Mouse (Mus musculus) retina, embryonic 14.5 days (tissue): Measurements from ENCODE around the gene Selenot.
"Not testable (repeated sequence)": the region's sequence is repeated elsewhere in the genome, so short reads cannot be mapped to it uniquely, and the experiment has no call there.

ENCODE experiments used
- DNase-seq: peaks from one replicate; pipeline ENCODE4 v3.0.0-alpha.2; 2015; ENCODE audit warnings: low spot score

The Selenot gene

GRCm38 (mm10) chr3:58576137-58577066 is at the start of gene Selenot:
Gene Selenot, plus strand, starts transcription at chr3:58576636.
- DNase-seq, result peak; percentile 99

- no peak for DNase-seq
Observed at GRCm38 (mm10) chr3:58536573-58536972, 39.9 kb upstream of the Selenot start.

- DNase-seq, result no peak
Observed at GRCm38 (mm10) chr3:58552001-58552811, 24.2 kb upstream of the Selenot start.

- DNase-seq, result no peak
Observed at GRCm38 (mm10) chr3:58556649-58557048, 19.8 kb upstream of the Selenot start.

GRCm38 (mm10) chr3:58559887-58560286 is 16.5 kb upstream of the Selenot start:
- DNase-seq, result no peak

GRCm38 (mm10) chr3:58561437-58561836 is 15.0 kb upstream of the Selenot start:
- DNase-seq, result no peak

- DNase-seq, result no peak
Observed at GRCm38 (mm10) chr3:58570821-58571220, 5.6 kb upstream of the Selenot start.

GRCm38 (mm10) chr3:58577067-58577503 is 649 bp downstream of the Selenot start:
- DNase-seq, result peak; percentile 62

- peak; percentile 19 for DNase-seq
Observed at GRCm38 (mm10) chr3:58577506-58578050, 1.1 kb downstream of the Selenot start.

- DNase-seq, result no peak
Observed at GRCm38 (mm10) chr3:58581530-58581929, 5.1 kb downstream of the Selenot start.

- DNase-seq, result no peak
Observed at GRCm38 (mm10) chr3:58582297-58582696, 5.9 kb downstream of the Selenot start.

GRCm38 (mm10) chr3:58582788-58583426 is 6.5 kb downstream of the Selenot start:
- DNase-seq, result no peak

- DNase-seq, result not testable (repeated sequence)
Observed at GRCm38 (mm10) chr3:58590544-58590943, 14.1 kb downstream of the Selenot start.

GRCm38 (mm10) chr3:58592666-58593065 is 16.2 kb downstream of the Selenot start:
- not testable (repeated sequence) for DNase-seq

GRCm38 (mm10) chr3:58593623-58594022 is 17.2 kb downstream of the Selenot start:
- DNase-seq, result no peak

- DNase-seq, result no peak
Observed at GRCm38 (mm10) chr3:58608506-58608905, 32.1 kb downstream of the Selenot start.

- DNase-seq, result no peak
Observed at GRCm38 (mm10) chr3:58609985-58610384, 33.5 kb downstream of the Selenot start.

GRCm38 (mm10) chr3:58621066-58621465 is 44.6 kb downstream of the Selenot start:
- DNase-seq, result peak; percentile 20

GRCm38 (mm10) chr3:58622665-58623394 is 46.4 kb downstream of the Selenot start:
- no peak for DNase-seq

GRCm38 (mm10) chr3:58624981-58625380 is 48.5 kb downstream of the Selenot start:
- no peak for DNase-seq

GRCm38 (mm10) chr3:58631693-58632092 is 55.3 kb downstream of the Selenot start:
- DNase-seq, result no peak
